Comparison of ENCODE assay signal across 23 mouse cellular contexts in genomic region chr11:84010411-84010810, GRCm38 (mm10). TPM values are rescaled to one million over a fixed set of nuclear protein-coding genes. Genes with fewer than 3 reads are reported as not detected.
DNase-seq lines count a peak whose midpoint lies in the region; ATAC-seq and TF ChIP-seq lines count a peak whose summit lies in the region.
"Had no signal": no experiment of that assay in that cellular context is flagged by ENCODE, and none has a peak within 500 bp of the region (broad histone marks: within the 10 kb centered on the region; RNA-seq: fewer than 3 reads in every experiment).

No protein-coding gene starts in this region.

- TF ChIP-seq CTCF in forebrain, postnatal 0 days (IDR thresholded peaks at IDR 0.05; ENCODE audit: low read depth): no peak

- no peak overlapping the region for H3K4me3 ChIP-seq in forebrain, embryonic 16.5 days (replicated peaks; ENCODE audit: low read length)
- no peak overlapping the region for H3K4me3 ChIP-seq in forebrain, postnatal 0 days (ENCODE audit: low read depth, low read length)
- H3K4me3 ChIP-seq in midbrain, embryonic 14.5 days (replicated peaks; ENCODE audit: low read depth, low read length): no peak overlapping the region
- no peak overlapping the region for H3K4me3 ChIP-seq in midbrain, embryonic 10.5 days
- H3K4me3 ChIP-seq: embryonic facial prominence, embryonic 10.5 days; heart, adult 2 months; heart, embryonic 15.5 days; hindbrain, embryonic 15.5 days had no signal

- peak; percentile 30 to 36 for DNase-seq in cerebellum, postnatal 10 days
- no peak for DNase-seq in cerebellum, adult 11-12 months
- DNase-seq in forebrain, postnatal 0 days: no peak
- DNase-seq in midbrain, embryonic 14.5 days: peak; percentile 24
- DNase-seq in midbrain, embryonic 10.5 days (ENCODE audit: low spot score): no peak
- no peak for DNase-seq in urinary bladder, postnatal 25 days (ENCODE audit: low spot score)
- DNase-seq: adrenal gland, adult 8-10 months; adrenal gland, postnatal 36 days; B cell, adult 2 months; cerebellum, adult 18-20 months; cerebellum, adult 9-11 months; gastrocnemius, postnatal 14 days; heart, adult 2 months; heart, postnatal 14 days had no signal

- H3K27me3 ChIP-seq in forebrain, embryonic 16.5 days (replicated peaks; ENCODE audit: control insufficient read depth, insufficient read depth, low read length): no peaks in the 10 kb centered on the region
- H3K27me3 ChIP-seq in forebrain, postnatal 0 days (ENCODE audit: insufficient read depth, low read length): no peaks in the 10 kb centered on the region
- H3K27me3 ChIP-seq in midbrain, embryonic 14.5 days (ENCODE audit: control insufficient read depth, insufficient read depth, low read length): no peaks in the 10 kb centered on the region
- peaks cover 15% of the 10 kb centered on the region; the same call in 1 of the 2 replicates for H3K27me3 ChIP-seq in midbrain, embryonic 10.5 days (ENCODE audit: low read depth, poor library complexity, severe bottlenecking)
- H3K27me3 ChIP-seq: heart, embryonic 15.5 days; hindbrain, embryonic 15.5 days had no signal

- no peaks in the 10 kb centered on the region for H3K9me3 ChIP-seq in forebrain, embryonic 16.5 days (ENCODE audit: control insufficient read depth, low read length)
- H3K9me3 ChIP-seq in forebrain, postnatal 0 days (ENCODE audit: low read length): no peaks in the 10 kb centered on the region
- no peaks in the 10 kb centered on the region for H3K9me3 ChIP-seq in midbrain, embryonic 14.5 days (ENCODE audit: control insufficient read depth, low read length)
- H3K9me3 ChIP-seq in midbrain, embryonic 10.5 days (replicated peaks): no peaks in the 10 kb centered on the region
- H3K9me3 ChIP-seq: embryonic facial prominence, embryonic 10.5 days; G1E; heart, embryonic 15.5 days; hindbrain, embryonic 15.5 days had no signal

- peaks cover 19% of the 10 kb centered on the region for H3K36me3 ChIP-seq in forebrain, embryonic 16.5 days (ENCODE audit: control insufficient read depth, insufficient read depth)
- peaks cover 29% of the 10 kb centered on the region for H3K36me3 ChIP-seq in forebrain, postnatal 0 days (ENCODE audit: insufficient read depth)
- peaks cover 46% of the 10 kb centered on the region for H3K36me3 ChIP-seq in midbrain, embryonic 14.5 days (ENCODE audit: control insufficient read depth, insufficient read depth, low read length)
- H3K36me3 ChIP-seq in midbrain, embryonic 10.5 days: peaks cover 41% of the 10 kb centered on the region

- H3K27ac ChIP-seq in forebrain, embryonic 16.5 days (ENCODE audit: low read length): peak overlapping the region; percentile 7
- H3K27ac ChIP-seq in forebrain, postnatal 0 days (ENCODE audit: low read depth, low read length): no peak overlapping the region; the same call in 1 of the 2 replicates
- H3K27ac ChIP-seq in midbrain, embryonic 14.5 days (replicated peaks; ENCODE audit: low read depth, low read length): 0 out of 2 replicates have a peak overlapping the region, but pooled peaks have one; percentile 65
- no peak overlapping the region for H3K27ac ChIP-seq in midbrain, embryonic 10.5 days (replicated peaks)
- H3K27ac ChIP-seq: embryonic facial prominence, embryonic 10.5 days; heart, adult 2 months; heart, embryonic 15.5 days; hindbrain, embryonic 15.5 days had no signal

- ATAC-seq in forebrain, embryonic 16.5 days: no peak
- no peak for ATAC-seq in forebrain, postnatal 0 days
- ATAC-seq in midbrain, embryonic 14.5 days (ENCODE audit: low FRiP score, low TSS enrichment): no peak
- ATAC-seq: CD4-positive, CD25-positive, alpha-beta regulatory T cell, adult 4 months; inflammation-experienced regulatory T-cells, adult 6 months; intestine, postnatal 0 days had no signal

- H3K9ac ChIP-seq in forebrain, embryonic 16.5 days (replicated peaks; ENCODE audit: low read depth, low read length): no peak overlapping the region
- H3K9ac ChIP-seq in forebrain, postnatal 0 days: no peak overlapping the region
- H3K9ac ChIP-seq in midbrain, embryonic 14.5 days (replicated peaks; ENCODE audit: low read length): 0 out of 2 replicates have a peak overlapping the region, but pooled peaks have one; percentile 13
- H3K9ac ChIP-seq: heart, embryonic 15.5 days had no signal

- 44% methylated on average over 9 of the region's 9 CpGs for WGBS in forebrain, embryonic 16.5 days
- 40% methylated on average over 9 of the region's 9 CpGs for WGBS in forebrain, postnatal 0 days
- WGBS in midbrain, embryonic 14.5 days: 39% methylated on average over 9 of the region's 9 CpGs
- WGBS in midbrain, embryonic 10.5 days: 65% methylated on average over 9 of the region's 9 CpGs

- no peak overlapping the region for H3K4me2 ChIP-seq in forebrain, embryonic 16.5 days (ENCODE audit: low read length)
- H3K4me2 ChIP-seq in forebrain, postnatal 0 days (ENCODE audit: low read depth): no peak overlapping the region
- H3K4me2 ChIP-seq in midbrain, embryonic 14.5 days (ENCODE audit: low read length): peak overlapping the region; percentile 44; the same call in 1 of the 2 replicates
- H3K4me2 ChIP-seq: heart, embryonic 11.5 days; heart, embryonic 15.5 days had no signal

- H3K4me1 ChIP-seq in forebrain, embryonic 16.5 days (replicated peaks; ENCODE audit: control insufficient read depth, insufficient read depth, low read length): peaks cover 39% of the 10 kb centered on the region
- H3K4me1 ChIP-seq in forebrain, postnatal 0 days (ENCODE audit: insufficient read depth): peaks cover 15% of the 10 kb centered on the region
- H3K4me1 ChIP-seq in midbrain, embryonic 14.5 days (ENCODE audit: control insufficient read depth, insufficient read depth, low read length): peaks cover 40% of the 10 kb centered on the region
- H3K4me1 ChIP-seq in midbrain, embryonic 10.5 days: peaks cover 55% of the 10 kb centered on the region
- H3K4me1 ChIP-seq: heart, embryonic 15.5 days had no signal

RNA-seq across cellular contexts. Expression of gene Synrg, which starts 46.2 kb away (rescaled TPM):
- 34.9 and 37.6 TPM in 2 replicates for polyA plus RNA-seq in forebrain, embryonic 16.5 days (2015; fragmentation: Nextera tagmentation; extraction: Ambion mirVana)
- total RNA-seq in forebrain, postnatal 0 days (2014; rRNA removed): 33.3 and 52.1 TPM in 2 replicates
- 14.4 and 18.6 TPM in 2 replicates for polyA plus RNA-seq in forebrain, postnatal 0 days (2015; fragmentation: Nextera tagmentation; extraction: Ambion mirVana)
- polyA plus RNA-seq in midbrain, embryonic 14.5 days (2014; fragmentation: Nextera tagmentation; extraction: Ambion mirVana): 25.8 and 34.2 TPM in 2 replicates
- 11.0 and 15.3 TPM in 2 replicates for polyA plus RNA-seq in midbrain, embryonic 10.5 days (2016; fragmentation: Nextera tagmentation; extraction: Ambion mirVana)

RNA-seq across cellular contexts. Expression of gene Dusp14, which starts 58.6 kb away (rescaled TPM):
- polyA plus RNA-seq in forebrain, embryonic 16.5 days (2015; fragmentation: Nextera tagmentation; extraction: Ambion mirVana): 28.0 and 30.0 TPM in 2 replicates
- 15.1 and 15.4 TPM in 2 replicates for total RNA-seq in forebrain, postnatal 0 days (2014; rRNA removed)
- polyA plus RNA-seq in forebrain, postnatal 0 days (2015; fragmentation: Nextera tagmentation; extraction: Ambion mirVana): 19.4 and 21.6 TPM in 2 replicates
- polyA plus RNA-seq in midbrain, embryonic 14.5 days (2014; fragmentation: Nextera tagmentation; extraction: Ambion mirVana): 8.4 and 9.0 TPM in 2 replicates
- 10.3 and 10.8 TPM in 2 replicates for polyA plus RNA-seq in midbrain, embryonic 10.5 days (2016; fragmentation: Nextera tagmentation; extraction: Ambion mirVana)
- total RNA-seq: G1E had no signal
- polyA plus RNA-seq: G1E had no signal

Comparison
In these comparisons a context has a peak if more than half of its experiments do, and no peak if none do; other contexts are left out.
1. DNase-seq: peak in cerebellum, postnatal 10 days (2 of 2) and midbrain, embryonic 14.5 days (single experiment); none in cerebellum, adult 11-12 months (single experiment), forebrain, postnatal 0 days (single experiment), midbrain, embryonic 10.5 days (single experiment) and urinary bladder, postnatal 25 days (single experiment).
2. H3K27ac ChIP-seq: peak in forebrain, embryonic 16.5 days (single experiment) and midbrain, embryonic 14.5 days (single experiment); none in forebrain, postnatal 0 days (single experiment) and midbrain, embryonic 10.5 days (single experiment).